Mouse (Mus musculus) hindbrain, embryonic 10.5 days (tissue): ENCODE measurements around the gene Ipcef1. TPM values are rescaled to one million over a fixed set of nuclear protein-coding genes. Genes with fewer than 3 reads are reported as not detected.

Experiments used
- DNase-seq: peaks from one replicate; pipeline ENCODE4 v3.0.0-alpha.2; 2017; ENCODE audit warnings: low spot score
- H3K27ac ChIP-seq: fragments of 300-500 bp; sonication (generic); 2 replicates; pipeline ENCODE4 v1.5.1; 2016; ENCODE audit warnings: mild to moderate bottlenecking, moderate library complexity
- H3K27me3 ChIP-seq: fragments of 300-500 bp; sonication (generic); 2 replicates; pipeline ENCODE4 v1.6.1; 2016; ENCODE audit warnings: mild to moderate bottlenecking; ENCODE audit not compliant: poor library complexity, insufficient read depth, severe bottlenecking
- H3K36me3 ChIP-seq: fragments of 300-500 bp; sonication (generic); 2 replicates; pipeline ENCODE4 v1.6.1; 2016; ENCODE audit warnings: mild to moderate bottlenecking, moderate library complexity
- H3K4me1 ChIP-seq: fragments of 300-500 bp; sonication (generic); replicated peaks from 2 replicates; pipeline ENCODE4 v1.6.1; 2016; ENCODE audit warnings: mild to moderate bottlenecking
- H3K4me3 ChIP-seq: fragments of 300-500 bp; sonication (generic); 2 replicates; pipeline ENCODE4 v1.5.1; 2016; ENCODE audit warnings: mild to moderate bottlenecking, moderate library complexity
- H3K9me3 ChIP-seq: fragments of 300-500 bp; sonication (generic); 2 replicates; pipeline ENCODE4 v1.6.1; 2016; ENCODE audit warnings: mild to moderate bottlenecking, moderate library complexity
- WGBS: fragments of 180-500 bp; shearing (Covaris S2); methylation state at CpG from one replicate; pipeline ENCODE4 v1.1.7; 2016; 5-methylcytosine and 5-hydroxymethylcytosine counted together
- polyA plus RNA-seq: library from polyadenylated mRNA; unstranded; fragments of >200 nt; fragmentation: Nextera tagmentation; extraction: Ambion mirVana; gene quantifications from 2 replicates; pipeline ENCODE4 v1.2.1, GENCODE M21; 2016

Gene Ipcef1
- polyA plus RNA-seq, 1 experiment from 2014 or later: 0.16 TPM

- DNase-seq: no peak
- WGBS: 88% methylated on average over 7 of the region's 7 CpGs
- no peaks in the 10 kb centered on the region for H3K9me3 ChIP-seq
These were observed 10.7 kb upstream of the Ipcef1 start for GRCm38 (mm10) chr10:7062993-7063392.

GRCm38 (mm10) chr10:7060326-7060725, 8.0 kb upstream of the Ipcef1 start:
- no peak for DNase-seq
- H3K27ac ChIP-seq: no peak overlapping the region
- 68% methylated on average over 5 of the region's 5 CpGs for WGBS
- no peaks in the 10 kb centered on the region for H3K9me3 ChIP-seq
- H3K27me3 ChIP-seq: no peaks in the 10 kb centered on the region
- H3K4me3 ChIP-seq: no peak overlapping the region
- H3K4me1 ChIP-seq: no peaks in the 10 kb centered on the region
- no peaks in the 10 kb centered on the region for H3K36me3 ChIP-seq

More at GRCm38 (mm10) chr10:7062993-7063392, 10.7 kb upstream of the Ipcef1 start:
- Histone ChIP-seq H3K36me3 (no peaks in the 10 kb centered on the region), H3K27ac (no peak overlapping the region), H3K27me3 (no peaks in the 10 kb centered on the region), H3K4me3 (no peak overlapping the region), H3K4me1 (no peaks in the 10 kb centered on the region)

- Histone ChIP-seq H3K27ac (no peak overlapping the region), H3K36me3 (no peaks in the 10 kb centered on the region), H3K9me3 (no peaks in the 10 kb centered on the region), H3K27me3 (no peaks in the 10 kb centered on the region), H3K4me1 (peaks cover 4% of the 10 kb centered on the region), H3K4me3 (no peak overlapping the region)
- DNase-seq: no peak
- 93% methylated on average over 1 of the region's 1 CpGs for WGBS
These were observed 5.3 kb upstream of the Ipcef1 start for GRCm38 (mm10) chr10:7057546-7057945.

- Histone ChIP-seq H3K4me1 (peaks cover 10% of the 10 kb centered on the region), H3K9me3 (no peaks in the 10 kb centered on the region), H3K27ac (no peak overlapping the region), H3K27me3 (no peaks in the 10 kb centered on the region), H3K4me3 (no peak overlapping the region), H3K36me3 (no peaks in the 10 kb centered on the region)
- no peak for DNase-seq
- 75% methylated on average over 6 of the region's 6 CpGs for WGBS
These were observed 2.4 kb upstream of the Ipcef1 start for GRCm38 (mm10) chr10:7054560-7055205.

- no peak overlapping the region for H3K27ac ChIP-seq
- H3K9me3 ChIP-seq: no peaks in the 10 kb centered on the region
- H3K4me3 ChIP-seq: no peak overlapping the region
- 89% methylated on average over 3 of the region's 3 CpGs for WGBS
- no peaks in the 10 kb centered on the region for H3K36me3 ChIP-seq
- no peaks in the 10 kb centered on the region for H3K27me3 ChIP-seq
- peaks cover 10% of the 10 kb centered on the region for H3K4me1 ChIP-seq
- no peak for DNase-seq
These were observed 2.4 kb downstream of the Ipcef1 start for GRCm38 (mm10) chr10:7049901-7050300.

- WGBS: 85% methylated on average over 2 of the region's 2 CpGs
- H3K27ac ChIP-seq: no peak overlapping the region
- peaks cover 10% of the 10 kb centered on the region for H3K4me1 ChIP-seq
- no peaks in the 10 kb centered on the region for H3K27me3 ChIP-seq
- no peak overlapping the region for H3K4me3 ChIP-seq
- no peaks in the 10 kb centered on the region for H3K36me3 ChIP-seq
- H3K9me3 ChIP-seq: no peaks in the 10 kb centered on the region
- no peak for DNase-seq
These were observed 4.4 kb downstream of the Ipcef1 start for GRCm38 (mm10) chr10:7047919-7048291.

GRCm38 (mm10) chr10:7047288-7047918, 4.9 kb downstream of the Ipcef1 start:
- WGBS: 86% methylated on average over 10 of the region's 10 CpGs
- Histone ChIP-seq H3K4me1 (peaks cover 5% of the 10 kb centered on the region), H3K36me3 (no peaks in the 10 kb centered on the region), H3K9me3 (no peaks in the 10 kb centered on the region), H3K27me3 (no peaks in the 10 kb centered on the region), H3K4me3 (no peak overlapping the region), H3K27ac (no peak overlapping the region)
- DNase-seq: no peak

- Histone ChIP-seq H3K9me3 (no peaks in the 10 kb centered on the region), H3K27me3 (no peaks in the 10 kb centered on the region), H3K36me3 (no peaks in the 10 kb centered on the region), H3K4me1 (no peaks in the 10 kb centered on the region), H3K4me3 (no peak overlapping the region), H3K27ac (no peak overlapping the region)
- WGBS: 79% methylated on average over 5 of the region's 5 CpGs
- no peak for DNase-seq
These were observed 8.4 kb downstream of the Ipcef1 start for GRCm38 (mm10) chr10:7043896-7044295.

- Histone ChIP-seq H3K36me3 (no peaks in the 10 kb centered on the region), H3K27me3 (no peaks in the 10 kb centered on the region), H3K4me3 (no peak overlapping the region), H3K4me1 (no peaks in the 10 kb centered on the region), H3K27ac (no peak overlapping the region), H3K9me3 (no peaks in the 10 kb centered on the region)
- no peak for DNase-seq
These were observed 11.2 kb downstream of the Ipcef1 start for GRCm38 (mm10) chr10:7041032-7041431.

- Histone ChIP-seq H3K27ac (no peak overlapping the region), H3K36me3 (no peaks in the 10 kb centered on the region), H3K9me3 (no peaks in the 10 kb centered on the region), H3K27me3 (no peaks in the 10 kb centered on the region), H3K4me1 (no peaks in the 10 kb centered on the region), H3K4me3 (no peak overlapping the region)
- no peak for DNase-seq
- 94% methylated on average over 5 of the region's 5 CpGs for WGBS
These were observed 15.1 kb downstream of the Ipcef1 start for GRCm38 (mm10) chr10:7037194-7037593.

- no peak overlapping the region for H3K27ac ChIP-seq
- no peak for DNase-seq
- H3K4me1 ChIP-seq: no peaks in the 10 kb centered on the region
- WGBS: 87% methylated on average over 12 of the region's 12 CpGs
- H3K27me3 ChIP-seq: no peaks in the 10 kb centered on the region
- no peaks in the 10 kb centered on the region for H3K36me3 ChIP-seq
- H3K9me3 ChIP-seq: no peaks in the 10 kb centered on the region
- H3K4me3 ChIP-seq: no peak overlapping the region
These were observed 16.7 kb downstream of the Ipcef1 start for GRCm38 (mm10) chr10:7035547-7035946.

- 86% methylated on average over 2 of the region's 2 CpGs for WGBS
- H3K36me3 ChIP-seq: no peaks in the 10 kb centered on the region
- H3K4me3 ChIP-seq: no peak overlapping the region
- no peak overlapping the region for H3K27ac ChIP-seq
- DNase-seq: no peak
- no peaks in the 10 kb centered on the region for H3K27me3 ChIP-seq
- H3K4me1 ChIP-seq: no peaks in the 10 kb centered on the region
- H3K9me3 ChIP-seq: no peaks in the 10 kb centered on the region
These were observed 18.8 kb downstream of the Ipcef1 start for GRCm38 (mm10) chr10:7033459-7033858.

GRCm38 (mm10) chr10:7025028-7025427, 27.2 kb downstream of the Ipcef1 start:
- no peak for DNase-seq
- Histone ChIP-seq H3K4me3 (no peak overlapping the region), H3K9me3 (no peaks in the 10 kb centered on the region), H3K27me3 (no peaks in the 10 kb centered on the region), H3K27ac (no peak overlapping the region), H3K36me3 (no peaks in the 10 kb centered on the region), H3K4me1 (no peaks in the 10 kb centered on the region)
- WGBS: 77% methylated on average over 1 of the region's 1 CpGs
